Mouse (Mus musculus) myocyte (in vitro differentiated cells): Measurements from ENCODE around the gene Atp11b. TPM values are rescaled to one million over a fixed set of nuclear protein-coding genes. Genes with fewer than 3 reads are reported as not detected.

Experiments used
- H3K27me3 ChIP-seq: one replicate; pipeline ENCODE4 v1.6.1; 2011; ENCODE audit not compliant: control insufficient read depth, insufficient read depth, insufficient read length
- H3K36me3 ChIP-seq: one replicate; pipeline ENCODE4 v1.6.1; 2011; ENCODE audit not compliant: control insufficient read depth, insufficient read depth
- H3K4me2 ChIP-seq: one replicate; pipeline ENCODE4 v1.6.1; 2011; ENCODE audit warnings: low read depth, control low read depth
- H3K4me3 ChIP-seq: one replicate; pipeline ENCODE4 v1.5.1; 2011; ENCODE audit warnings: mild to moderate bottlenecking, control low read depth, moderate library complexity
- H3K79me2 ChIP-seq: one replicate; pipeline ENCODE4 v1.6.1; 2011; ENCODE audit not compliant: control insufficient read depth, insufficient read depth
- H3ac ChIP-seq: one replicate; pipeline ENCODE4 v1.6.1; 2011; ENCODE audit not compliant: control insufficient read depth, insufficient read length
- CEBPB ChIP-seq: IDR thresholded peaks from 2 replicates; pipeline ENCODE4 v1.6.1; 2011; ENCODE audit warnings: mild to moderate bottlenecking, moderate library complexity; ENCODE audit not compliant: poor library complexity, insufficient read depth, severe bottlenecking
- E2F4 ChIP-seq: IDR thresholded peaks from one replicate; pipeline ENCODE4 v1.6.1; 2011; ENCODE audit warnings: mild to moderate bottlenecking, control low read depth, moderate library complexity; ENCODE audit not compliant: insufficient read depth
- MAX ChIP-seq: IDR thresholded peaks from one replicate; pipeline ENCODE4 v1.6.1; 2011; ENCODE audit warnings: low read depth, mild to moderate bottlenecking, control low read depth
- MYOD1 ChIP-seq, 3 experiments: IDR thresholded peaks; one replicate each; pipeline ENCODE4 v1.6.1; 2011; ENCODE audit warnings: control low read depth in 2 of 3, low read depth in 2 of 3, mild to moderate bottlenecking in 2 of 3, moderate library complexity in 1 of 3; ENCODE audit not compliant: insufficient read length in 2 of 3, control insufficient read depth in 1 of 3
- MYOG ChIP-seq, 3 experiments: IDR thresholded peaks; one replicate each; pipeline ENCODE4 v1.6.1; 2011; ENCODE audit warnings: control low read depth in 2 of 3, low read depth in 2 of 3, mild to moderate bottlenecking in 2 of 3; ENCODE audit not compliant: insufficient read length in 2 of 3, control insufficient read depth in 1 of 3, insufficient read depth in 1 of 3
- POLR2A ChIP-seq: IDR thresholded peaks from one replicate; pipeline ENCODE4 v1.6.1; 2011; ENCODE audit warnings: low read depth, mild to moderate bottlenecking, control low read depth, moderate library complexity; ENCODE audit not compliant: insufficient read length
- POLR2AphosphoS2 ChIP-seq: IDR thresholded peaks from one replicate; pipeline ENCODE4 v1.6.1; 2011; ENCODE audit warnings: low read depth, control low read depth; ENCODE audit not compliant: insufficient read length
- REST ChIP-seq: IDR thresholded peaks from one replicate; pipeline ENCODE4 v1.6.1; 2011; ENCODE audit warnings: mild to moderate bottlenecking, control low read depth, moderate library complexity; ENCODE audit not compliant: insufficient read depth, insufficient read length
- SRF ChIP-seq: IDR thresholded peaks from one replicate; pipeline ENCODE4 v1.6.1; 2011; ENCODE audit warnings: low read depth; ENCODE audit not compliant: control insufficient read depth, insufficient read length
- TCF12 ChIP-seq: IDR thresholded peaks from one replicate; pipeline ENCODE4 v1.6.1; 2011; ENCODE audit warnings: mild to moderate bottlenecking, control low read depth; ENCODE audit not compliant: poor library complexity, insufficient read depth, severe bottlenecking
- TCF3 ChIP-seq: IDR thresholded peaks from one replicate; pipeline ENCODE4 v1.6.1; 2011; ENCODE audit warnings: low read depth, control low read depth; ENCODE audit not compliant: insufficient read length
- USF1 ChIP-seq: IDR thresholded peaks from one replicate; pipeline ENCODE4 v1.6.1; 2011; ENCODE audit warnings: low read depth, mild to moderate bottlenecking, control low read depth, moderate library complexity
- polyA plus RNA-seq: library from polyadenylated mRNA; unstranded; fragments of >200 nt; fragmentation: generic; extraction: Trizol; gene quantifications from one replicate; pipeline ENCODE4 v1.2.1, GENCODE M21; 2012; ENCODE audit warnings: missing spikeins

Gene Atp11b
- polyA plus RNA-seq = 5.6 TPM

DNA sequence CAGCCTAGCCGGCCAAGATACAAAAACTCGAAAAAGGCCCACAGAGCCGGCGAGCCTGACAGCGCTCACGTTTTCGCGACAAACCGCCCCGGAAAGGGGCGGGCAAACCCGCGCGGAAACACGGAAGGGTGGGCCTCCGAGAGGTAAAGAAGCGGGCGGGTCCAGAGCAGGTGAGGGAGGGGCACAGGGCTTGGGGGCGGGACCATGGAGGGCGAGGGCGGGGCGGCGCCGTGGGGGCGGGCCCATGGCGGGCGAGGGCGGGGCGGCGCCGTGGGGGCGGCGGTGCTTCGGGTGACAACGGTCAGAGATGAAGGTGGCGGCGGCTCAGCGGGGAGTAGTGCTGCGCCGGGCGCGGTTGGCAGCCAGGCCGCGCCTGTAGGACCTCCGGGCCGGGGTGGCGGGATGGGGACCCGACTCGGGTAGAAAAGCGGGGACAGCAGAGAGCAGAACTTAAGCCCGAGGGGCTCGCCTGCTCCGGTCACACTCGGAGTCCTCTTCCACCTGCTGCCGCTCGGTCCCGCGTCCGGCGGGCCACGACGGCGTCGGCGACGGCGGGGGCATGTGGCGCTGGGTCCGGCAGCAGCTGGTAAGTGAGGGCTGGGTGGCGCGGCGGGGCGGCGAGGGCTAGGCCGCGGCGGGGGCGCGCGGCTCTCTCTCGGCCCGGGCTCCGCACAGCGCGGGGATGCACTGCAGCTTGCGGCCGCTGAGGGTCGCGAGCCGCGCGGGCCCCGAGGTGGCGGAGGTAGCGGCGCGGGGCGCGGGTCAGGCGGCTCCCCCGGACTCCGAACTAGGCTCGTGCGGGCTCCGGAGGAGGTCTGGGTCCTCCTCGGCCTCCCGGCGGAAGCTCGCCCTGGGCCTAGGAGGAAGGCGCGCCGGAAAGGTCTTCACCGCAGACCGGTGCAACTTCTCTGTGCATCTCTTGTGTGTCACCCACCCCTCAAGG lies at the start of gene Atp11b:
Gene Atp11b (plus strand): TSS at position 282 of the 943 bp plus-strand sequence.
- H3ac ChIP-seq = peak within 1 kb of the TSS; percentile 28
- peak; percentile 87 for TF ChIP-seq POLR2A
- peak; percentile 86 for TF ChIP-seq POLR2AphosphoS2
- no peak for TF ChIP-seq USF1
- no peak for TF ChIP-seq TCF12
- TF ChIP-seq TCF3 = no peak
- TF ChIP-seq MYOD1 (IDR thresholded peaks at IDR 0.05; ENCODE audit: control insufficient read depth in 1 of 3, insufficient read length in 2 of 3, low read depth in 2 of 3) = peak in 2 of 3 experiments; percentile 45 to 63
- peak in 2 of 3 experiments; percentile 38 to 63 for TF ChIP-seq MYOG (IDR thresholded peaks at IDR 0.05; ENCODE audit: control insufficient read depth in 1 of 3, insufficient read depth in 1 of 3, insufficient read length in 2 of 3, low read depth in 2 of 3)
- no peak for TF ChIP-seq E2F4
- no peak for TF ChIP-seq MAX
- no peak for TF ChIP-seq REST
- no peaks in the 10 kb centered on the region for H3K36me3 ChIP-seq
- peak within 1 kb of the TSS; percentile 51 for H3K4me3 ChIP-seq
- H3K27me3 ChIP-seq = no peaks in the 10 kb centered on the region
- peaks cover 30% of the 10 kb centered on the region for H3K79me2 ChIP-seq
- peak within 1 kb of the TSS; percentile 83 for H3K4me2 ChIP-seq

DNA sequence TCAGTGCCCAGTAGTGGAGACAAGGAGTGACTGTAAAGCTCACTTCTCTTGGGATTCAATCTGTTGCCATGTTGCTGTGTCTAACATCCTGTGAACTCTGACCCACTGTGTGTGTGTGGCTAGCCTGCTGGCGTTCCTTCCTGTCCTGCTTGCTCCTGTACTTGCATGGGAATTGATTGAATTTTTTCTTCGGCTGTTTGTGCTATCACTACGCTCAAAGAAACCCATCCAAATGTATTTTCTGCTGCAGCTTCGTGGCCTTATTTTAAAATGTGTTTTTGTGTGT lies 49.6 kb upstream of the Atp11b start:
- no peaks in the 10 kb centered on the region for H3K79me2 ChIP-seq
- TF ChIP-seq USF1 = no peak
- no peak for TF ChIP-seq TCF3
- TF ChIP-seq TCF12 = no peak
- no peak for TF ChIP-seq POLR2A
- no peak for TF ChIP-seq MAX
- no peak for TF ChIP-seq MYOG (IDR thresholded peaks at IDR 0.05; ENCODE audit: control insufficient read depth in 1 of 3, insufficient read depth in 1 of 3, insufficient read length in 2 of 3, low read depth in 2 of 3)
- no peak for TF ChIP-seq E2F4
- H3K36me3 ChIP-seq = no peaks in the 10 kb centered on the region
- H3ac ChIP-seq = no peak overlapping the region
- H3K27me3 ChIP-seq = no peaks in the 10 kb centered on the region
- H3K4me2 ChIP-seq = no peak overlapping the region
- no peak overlapping the region for H3K4me3 ChIP-seq

DNA sequence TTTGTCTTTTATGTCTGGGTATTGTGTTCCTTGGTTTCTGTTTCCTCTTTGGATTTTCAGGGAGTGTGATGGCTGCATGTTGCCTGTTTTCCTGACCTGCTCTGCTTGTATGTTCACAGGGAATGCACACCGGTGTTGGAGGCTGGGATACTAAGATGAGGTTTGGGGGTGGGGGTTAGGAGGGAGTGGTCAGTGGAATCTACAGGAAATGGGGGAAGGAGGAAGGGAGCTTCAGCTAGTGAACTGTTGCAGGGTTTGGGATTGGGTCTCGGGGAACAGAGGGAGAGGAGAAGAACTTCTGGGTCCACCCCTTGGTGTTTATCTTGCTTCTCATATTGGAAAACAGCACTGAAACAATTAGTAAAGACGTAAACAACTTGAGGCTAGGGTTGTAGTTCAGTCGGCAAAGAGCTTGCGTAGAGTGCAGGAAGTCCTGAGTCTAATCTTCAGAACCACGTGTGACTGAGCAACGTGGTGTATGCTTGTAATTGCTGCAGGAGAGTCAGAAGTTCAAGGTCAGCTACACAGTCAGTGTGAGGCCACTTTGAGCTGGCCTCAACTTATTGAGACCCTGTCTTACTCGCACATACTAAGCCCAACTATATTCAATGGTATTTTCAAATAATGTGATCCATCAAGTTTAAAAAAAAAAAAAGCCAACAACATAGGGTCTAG lies 34.2 kb upstream of the Atp11b start:
- Histone ChIP-seq H3K4me3 (no peak overlapping the region), H3K27me3 (no peaks in the 10 kb centered on the region), H3ac (no peak overlapping the region), H3K4me2 (no peak overlapping the region), H3K36me3 (no peaks in the 10 kb centered on the region), H3K79me2 (no peaks in the 10 kb centered on the region)
- TF ChIP-seq MYOG (IDR thresholded peaks at IDR 0.05; ENCODE audit: control insufficient read depth in 1 of 3, insufficient read depth in 1 of 3, insufficient read length in 2 of 3, low read depth in 2 of 3) = no peak

DNA sequence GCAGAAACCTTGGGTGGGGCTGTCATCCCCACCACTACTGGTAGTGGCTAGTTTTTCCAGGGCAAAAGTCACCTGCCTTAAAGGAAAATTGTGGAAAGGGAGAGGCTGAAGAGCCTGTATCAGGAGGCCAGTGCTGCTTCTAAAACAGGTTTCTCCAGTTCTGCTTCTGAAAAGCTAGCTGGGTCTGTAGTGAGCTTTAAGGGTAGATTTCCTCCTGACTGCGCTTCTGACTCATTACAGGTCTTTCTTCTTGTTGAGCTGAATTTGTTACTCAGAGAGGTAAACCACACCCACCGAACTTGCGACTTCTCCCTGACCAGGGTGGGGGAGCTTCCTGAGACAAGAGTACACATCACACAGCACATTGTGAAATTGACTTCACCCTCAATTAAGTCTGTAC lies 33.1 kb upstream of the Atp11b start:
- Histone ChIP-seq H3K4me2 (no peak overlapping the region), H3K79me2 (no peaks in the 10 kb centered on the region), H3K4me3 (no peak overlapping the region), H3K27me3 (no peaks in the 10 kb centered on the region), H3ac (no peak overlapping the region), H3K36me3 (no peaks in the 10 kb centered on the region)
- TF ChIP-seq REST = no peak
- TF ChIP-seq POLR2A = no peak
- no peak for TF ChIP-seq USF1
- no peak for TF ChIP-seq TCF12
- TF ChIP-seq TCF3 = no peak
- TF ChIP-seq POLR2AphosphoS2 = no peak
- no peak for TF ChIP-seq MYOG (IDR thresholded peaks at IDR 0.05; ENCODE audit: control insufficient read depth in 1 of 3, insufficient read depth in 1 of 3, insufficient read length in 2 of 3, low read depth in 2 of 3)
- TF ChIP-seq MAX = no peak
- TF ChIP-seq MYOD1 (IDR thresholded peaks at IDR 0.05; ENCODE audit: control insufficient read depth in 1 of 3, insufficient read length in 2 of 3, low read depth in 2 of 3) = no peak
- no peak for TF ChIP-seq CEBPB
- TF ChIP-seq E2F4 = no peak
- TF ChIP-seq SRF = no peak
